Mouse (Mus musculus) CD4-positive, CD25-positive, alpha-beta regulatory T cell, adult 2 months (primary cell): ENCODE data around the gene Ica1.

Source experiments
- DNase-seq: peaks from one replicate; pipeline ENCODE4 v3.0.0-alpha.2; 2012; ENCODE audit warnings: low read depth, low spot score

Ica1 gene

DNA sequence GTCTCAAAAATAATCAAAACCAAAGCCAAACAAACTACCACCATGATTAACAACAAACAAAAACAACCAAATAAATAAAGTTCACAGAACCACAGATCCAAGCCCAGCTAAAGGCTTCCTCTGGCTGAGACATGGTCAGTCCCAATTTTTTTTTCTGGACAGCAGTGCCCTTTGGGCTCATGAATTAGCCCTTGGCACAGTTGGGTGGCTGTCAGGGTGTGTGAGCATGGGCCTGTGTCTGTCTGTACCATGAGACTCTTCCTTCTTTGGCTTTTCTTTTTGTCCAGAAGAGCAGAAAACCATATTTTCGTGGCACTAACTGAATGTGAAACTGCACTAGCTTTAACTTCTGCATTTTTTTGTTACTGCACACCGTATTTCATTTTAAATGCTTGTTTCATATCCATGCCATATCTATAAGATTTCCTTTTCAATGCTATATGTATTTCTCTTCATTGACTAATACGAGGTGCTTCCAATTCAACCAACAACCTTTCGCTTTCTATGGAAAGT, 34.0 kb downstream of the Ica1 start:
- DNase-seq: no peak

DNA sequence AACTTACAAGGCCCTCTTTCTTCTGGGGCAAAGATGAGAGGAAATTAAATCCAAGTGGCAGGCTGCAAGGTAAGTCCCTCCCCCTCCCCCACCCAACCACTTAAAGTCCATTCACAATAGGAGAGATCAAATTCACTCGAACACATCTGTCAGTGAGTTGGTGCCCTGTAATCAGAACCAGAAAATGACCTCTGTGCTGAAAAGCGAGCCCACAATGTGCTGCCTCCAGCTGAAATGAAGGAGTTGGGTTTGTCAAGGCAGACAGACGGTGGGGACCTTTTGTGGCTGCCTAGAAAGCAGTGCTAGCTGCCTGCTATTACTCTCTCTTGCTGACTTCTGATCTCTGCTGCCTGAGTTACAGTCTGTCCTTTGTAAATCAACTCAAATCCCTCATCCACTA, 35.8 kb downstream of the Ica1 start:
- no peak for DNase-seq

DNA sequence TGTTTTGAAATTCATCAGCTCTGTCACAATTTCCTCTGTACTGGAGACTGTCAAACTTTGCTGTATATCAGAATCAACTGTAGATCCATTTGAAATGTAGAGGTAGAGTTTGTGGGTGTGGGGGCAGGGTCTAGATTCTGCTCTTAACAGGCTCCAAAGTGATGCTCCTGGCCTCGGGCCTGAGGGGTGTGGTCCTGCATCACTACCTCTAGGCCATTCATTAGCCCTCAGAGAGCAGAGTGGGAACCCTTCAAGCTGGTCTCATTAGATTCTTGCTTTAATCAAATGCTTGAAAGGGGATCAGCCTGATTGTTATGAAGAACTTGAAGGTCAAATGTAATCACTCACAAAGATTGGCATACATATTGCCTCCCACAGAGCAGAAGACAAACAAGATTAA, 36.6 kb downstream of the Ica1 start:
- no peak for DNase-seq

DNA sequence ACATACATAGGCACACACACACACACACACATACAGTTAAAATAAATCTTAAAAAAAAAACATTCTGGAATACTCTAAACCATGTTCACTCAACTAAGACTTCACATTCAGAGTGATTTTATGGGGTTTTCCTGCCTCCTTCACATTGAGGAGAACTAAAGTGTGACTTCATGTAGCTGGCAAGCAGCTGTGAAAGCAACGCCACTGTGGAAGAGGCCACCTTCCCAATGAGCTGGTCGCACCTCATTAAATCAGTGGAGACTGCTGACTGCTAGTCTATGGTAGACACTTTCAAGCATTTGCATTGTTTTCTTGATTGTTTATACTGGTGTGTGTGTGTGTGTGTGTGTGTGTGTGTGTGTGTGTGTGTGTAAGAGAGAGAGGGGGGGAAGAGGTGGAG, 38.2 kb downstream of the Ica1 start:
- DNase-seq: no peak

DNA sequence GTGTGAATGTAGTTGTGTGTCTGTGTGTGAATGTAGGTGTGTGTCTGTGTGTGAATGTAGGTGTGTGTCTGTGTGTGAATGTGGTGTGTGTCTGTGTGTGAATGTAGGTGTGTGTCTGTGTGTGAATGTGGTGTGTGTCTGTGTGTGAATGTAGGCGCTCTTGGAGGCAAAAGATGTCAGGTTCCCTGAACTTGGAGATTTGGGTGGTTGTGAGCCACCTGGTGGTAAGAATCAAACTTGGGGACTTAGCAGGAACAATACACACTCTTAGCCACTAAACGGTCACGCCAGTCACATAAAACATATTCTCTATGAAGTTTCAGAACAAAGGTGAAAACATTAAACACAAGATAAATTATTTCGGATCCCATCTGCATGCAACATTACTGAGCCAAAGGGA, 39.9 kb downstream of the Ica1 start:
- peak; percentile 60 for DNase-seq

DNA sequence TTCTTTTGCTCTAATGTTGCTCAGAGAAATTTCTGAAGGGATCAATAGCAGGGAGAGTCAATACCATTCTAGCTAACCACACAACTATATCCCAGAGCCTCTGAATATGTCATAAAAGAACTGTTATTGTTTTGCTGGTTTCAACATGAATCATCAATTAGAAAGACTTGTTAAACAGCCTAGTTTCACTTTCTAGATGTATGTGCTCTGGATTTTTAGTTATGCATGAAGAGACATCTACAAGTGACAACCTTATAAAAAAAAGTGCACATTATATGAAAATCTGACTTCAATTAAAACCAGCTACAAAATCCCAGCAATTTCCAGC, 41.8 kb downstream of the Ica1 start:
- no peak for DNase-seq

DNA sequence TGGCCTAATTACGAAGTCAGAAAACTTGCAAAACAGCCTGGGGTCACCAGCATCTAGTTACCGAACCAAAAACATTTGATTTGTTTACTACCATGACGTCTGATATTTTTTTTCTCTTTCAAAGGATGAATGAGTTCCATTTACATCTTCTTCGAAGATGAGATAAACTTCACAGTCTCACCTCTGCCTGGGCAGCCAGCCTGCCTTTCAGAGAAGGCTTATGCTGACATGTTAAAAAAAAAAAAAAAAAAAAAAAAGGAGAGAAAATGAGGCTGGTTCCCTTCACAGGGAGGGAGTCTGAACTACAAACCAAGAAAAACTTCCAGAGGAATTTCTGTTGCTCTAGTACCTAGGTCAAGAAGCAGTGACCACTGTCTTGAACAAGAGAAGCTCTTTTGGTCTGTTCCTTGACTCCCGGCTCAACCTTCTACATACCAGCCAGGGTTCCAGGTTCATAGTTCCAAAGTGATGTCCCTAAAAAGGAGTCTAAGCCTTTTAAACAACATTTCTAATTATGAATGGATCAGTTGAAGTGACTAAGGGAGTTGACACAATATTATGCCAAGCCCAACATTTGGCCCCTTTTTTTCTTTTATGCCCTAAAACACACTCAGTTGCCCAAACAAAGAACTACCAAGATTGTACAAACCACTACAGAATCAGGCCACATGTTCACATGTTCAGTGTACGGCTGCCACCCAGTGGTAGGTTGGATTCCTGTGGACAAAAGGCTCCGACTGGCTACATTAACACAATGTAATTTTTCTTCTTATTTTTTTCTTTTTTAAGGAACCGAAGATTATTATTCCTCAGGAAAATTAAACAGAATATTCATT, 42.4 kb downstream of the Ica1 start:
- peak; percentile 90 for DNase-seq

DNA sequence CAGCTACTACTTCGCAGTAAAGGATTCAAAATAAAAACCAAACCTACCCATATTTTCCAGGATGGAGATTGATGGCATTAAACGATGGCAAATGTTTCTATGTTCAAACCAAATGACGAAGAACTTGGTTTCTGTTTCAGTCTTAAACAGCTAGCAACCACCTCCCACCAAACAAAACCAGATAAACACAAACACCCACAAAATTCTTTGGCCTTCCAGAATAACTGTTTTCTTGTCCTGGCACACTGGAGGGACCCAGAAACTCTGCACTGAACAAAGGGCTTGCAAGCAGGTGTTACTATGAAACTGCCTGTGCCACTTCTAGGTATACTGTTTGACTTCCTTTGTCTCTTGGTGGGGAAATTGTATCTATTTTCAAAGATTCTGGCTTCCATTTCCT, 43.2 kb downstream of the Ica1 start:
- peak; percentile 69 for DNase-seq

DNA sequence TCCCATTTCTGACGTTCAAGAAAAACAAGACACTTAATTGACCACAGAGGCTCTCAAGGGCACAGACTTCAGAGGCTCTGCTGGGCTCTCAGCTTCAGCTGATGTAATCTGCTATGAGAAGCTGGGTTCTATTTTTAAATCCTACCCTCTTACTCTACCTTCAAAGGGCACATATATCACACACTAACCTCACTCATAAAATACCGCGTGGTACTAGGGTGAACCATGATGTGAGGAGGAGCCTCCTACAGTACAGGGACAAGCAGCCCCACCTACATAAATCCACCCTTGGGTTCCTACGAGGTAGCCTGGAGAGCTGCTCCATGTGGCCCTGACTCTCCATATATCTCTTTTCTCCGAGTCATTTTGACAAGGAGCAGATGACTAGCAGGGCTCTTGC, 45.8 kb downstream of the Ica1 start:
- peak; percentile 53 for DNase-seq

DNA sequence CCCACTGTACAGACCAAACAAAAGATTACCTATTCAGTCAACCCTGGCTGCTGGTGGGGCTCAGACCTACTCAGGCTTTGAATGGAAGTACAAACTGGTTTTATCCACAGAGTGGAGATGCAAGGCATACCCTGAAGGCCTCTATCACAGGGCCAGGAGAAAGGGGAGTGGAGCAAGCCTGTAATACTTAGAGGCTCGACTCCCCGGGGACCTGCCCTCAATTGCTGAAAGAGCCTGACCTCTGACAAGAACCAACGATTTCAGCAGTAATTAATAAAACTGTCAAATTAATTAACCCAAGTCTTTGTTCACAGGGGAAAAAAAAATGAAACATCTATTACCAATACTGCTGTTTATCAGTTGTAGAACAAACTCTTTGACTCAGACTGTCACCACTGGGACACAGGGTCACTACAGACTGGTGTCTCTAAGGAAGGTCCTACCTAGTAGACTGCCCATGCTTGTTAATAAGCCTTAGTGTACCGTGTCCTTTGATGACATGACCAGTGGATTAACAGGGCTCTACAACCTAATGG, 46.6 kb downstream of the Ica1 start:
- no peak for DNase-seq

DNA sequence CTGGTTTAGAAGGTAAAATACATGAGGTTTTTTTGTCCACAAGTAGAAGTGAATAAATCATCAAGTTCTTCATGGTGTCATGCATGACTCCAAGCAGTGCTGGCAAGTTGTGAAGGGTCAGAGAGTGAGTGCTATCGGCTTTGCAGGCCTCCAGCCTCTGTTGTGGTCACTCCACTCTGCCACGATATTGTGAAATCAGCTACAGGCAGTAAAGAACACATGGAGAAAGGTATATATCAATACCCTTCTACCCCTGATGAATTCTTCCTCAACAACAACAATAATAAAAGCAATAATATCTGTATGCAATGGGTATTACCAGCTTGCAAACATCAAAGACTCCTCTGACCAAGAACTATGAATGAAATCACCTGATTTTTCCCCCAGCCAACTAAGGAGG, 47.9 kb downstream of the Ica1 start:
- DNase-seq: no peak

DNA sequence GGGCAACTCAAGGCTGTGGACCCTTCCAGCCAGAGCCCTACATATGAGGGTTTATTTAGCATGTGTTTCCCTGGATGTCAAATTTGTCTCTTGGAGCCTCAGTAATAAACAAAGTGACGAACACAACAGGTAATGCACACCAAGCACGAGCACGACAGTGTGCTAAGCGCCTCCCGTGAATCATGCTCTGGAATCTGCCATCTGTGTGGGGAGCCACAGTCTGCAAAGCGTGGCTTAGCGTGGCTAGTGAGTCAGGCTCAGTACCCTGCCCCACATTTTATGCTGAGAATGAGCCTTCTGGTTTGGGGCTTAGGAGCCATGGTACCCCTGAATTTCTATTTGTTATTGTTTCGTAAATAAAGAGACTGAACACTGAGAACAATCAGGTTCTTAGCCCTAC, 50.5 kb downstream of the Ica1 start:
- no peak for DNase-seq

DNA sequence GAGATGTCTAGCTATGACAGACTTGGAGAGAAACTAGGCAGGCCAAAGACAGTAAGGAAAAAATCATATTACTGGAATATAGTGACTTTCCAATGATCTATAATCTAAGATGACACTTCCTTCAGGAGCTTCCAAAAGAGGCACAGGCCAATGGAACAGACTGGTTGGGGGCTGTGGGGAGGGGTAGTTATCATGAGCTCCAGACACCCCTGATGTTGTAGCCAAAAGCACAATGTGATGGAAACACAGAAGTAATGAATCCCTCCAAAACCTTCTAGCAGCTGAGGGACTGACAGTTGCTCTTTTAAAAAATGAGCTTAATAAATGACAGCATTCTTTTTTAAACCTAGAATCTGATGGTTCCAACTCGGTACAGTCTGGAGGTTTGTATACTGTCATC, 52.7 kb downstream of the Ica1 start:
- DNase-seq: no peak

DNA sequence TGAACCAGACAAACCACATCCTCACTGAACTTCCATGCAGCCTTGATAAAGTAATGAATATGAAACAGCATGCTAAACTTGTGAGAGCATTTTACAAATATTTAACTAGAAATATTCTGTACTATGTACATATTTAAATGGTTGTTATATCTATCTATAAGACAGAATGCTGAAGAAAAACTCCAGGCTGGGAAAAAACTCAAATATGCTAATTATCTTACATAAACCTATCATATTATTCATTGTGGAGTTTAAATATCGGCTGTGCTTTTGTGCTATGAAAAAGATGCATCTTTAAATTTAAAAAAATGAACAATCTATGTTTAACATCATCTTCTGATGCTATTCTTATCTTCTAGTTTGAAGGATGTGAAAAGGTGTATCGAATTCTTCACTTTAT, 58.6 kb downstream of the Ica1 start:
- no peak for DNase-seq

DNA sequence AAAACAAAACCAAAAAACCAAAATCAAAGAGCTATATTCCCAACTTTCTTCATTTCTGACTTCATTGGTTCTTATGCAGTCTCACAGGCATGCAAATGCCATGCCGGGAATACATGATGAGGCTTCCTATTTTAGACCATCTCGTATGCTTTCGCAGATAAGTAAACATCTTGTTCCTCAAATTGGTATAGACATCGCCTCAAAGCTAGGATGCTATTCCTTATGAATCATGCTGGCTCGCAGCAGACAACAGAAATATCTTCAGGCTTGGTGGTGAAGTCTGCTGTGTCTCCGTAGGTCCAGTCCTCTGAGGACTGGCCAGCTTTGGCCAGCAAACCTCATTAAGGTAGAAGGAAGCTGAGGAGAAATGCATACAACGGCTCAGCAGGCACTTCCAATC, 60.3 kb downstream of the Ica1 start:
- no peak for DNase-seq

DNA sequence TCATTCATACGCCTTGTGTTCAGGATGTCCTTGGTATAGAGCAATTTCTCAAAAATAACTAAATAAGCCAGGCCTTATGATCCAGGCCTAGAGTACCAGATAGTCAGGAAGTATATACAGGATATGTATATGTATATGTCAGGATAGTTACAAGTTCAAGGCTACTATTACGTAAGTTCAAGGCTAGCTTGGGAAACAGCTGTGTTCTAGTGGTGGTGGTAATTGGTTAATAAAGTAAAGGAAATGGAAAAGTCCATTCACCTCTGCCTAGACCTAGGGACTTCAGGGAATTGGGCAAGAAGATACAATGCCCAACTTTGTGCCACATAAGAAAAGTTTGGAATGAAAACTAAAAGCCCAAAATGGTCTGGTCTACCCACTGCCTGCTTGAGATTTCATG, 61.7 kb downstream of the Ica1 start:
- DNase-seq: no peak

DNA sequence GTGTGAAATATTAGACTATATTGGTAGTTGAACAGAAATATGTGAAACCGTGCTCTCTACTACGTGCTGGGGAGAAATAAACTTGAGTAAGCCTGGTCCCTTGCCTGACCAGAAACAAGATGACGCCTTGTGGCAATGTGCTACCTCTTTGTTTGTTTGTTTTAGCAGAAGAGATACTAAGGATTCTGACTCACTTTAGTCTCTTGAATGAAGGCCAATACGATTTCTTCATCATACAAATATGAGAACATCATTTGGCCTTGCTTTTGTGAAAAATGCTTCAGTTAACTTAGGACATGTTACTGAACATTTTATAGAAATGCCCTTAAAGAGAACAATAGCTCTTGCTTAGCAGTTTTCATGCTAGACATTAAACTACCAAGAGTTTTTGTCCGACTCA, 67.0 kb downstream of the Ica1 start:
- DNase-seq: no peak

DNA sequence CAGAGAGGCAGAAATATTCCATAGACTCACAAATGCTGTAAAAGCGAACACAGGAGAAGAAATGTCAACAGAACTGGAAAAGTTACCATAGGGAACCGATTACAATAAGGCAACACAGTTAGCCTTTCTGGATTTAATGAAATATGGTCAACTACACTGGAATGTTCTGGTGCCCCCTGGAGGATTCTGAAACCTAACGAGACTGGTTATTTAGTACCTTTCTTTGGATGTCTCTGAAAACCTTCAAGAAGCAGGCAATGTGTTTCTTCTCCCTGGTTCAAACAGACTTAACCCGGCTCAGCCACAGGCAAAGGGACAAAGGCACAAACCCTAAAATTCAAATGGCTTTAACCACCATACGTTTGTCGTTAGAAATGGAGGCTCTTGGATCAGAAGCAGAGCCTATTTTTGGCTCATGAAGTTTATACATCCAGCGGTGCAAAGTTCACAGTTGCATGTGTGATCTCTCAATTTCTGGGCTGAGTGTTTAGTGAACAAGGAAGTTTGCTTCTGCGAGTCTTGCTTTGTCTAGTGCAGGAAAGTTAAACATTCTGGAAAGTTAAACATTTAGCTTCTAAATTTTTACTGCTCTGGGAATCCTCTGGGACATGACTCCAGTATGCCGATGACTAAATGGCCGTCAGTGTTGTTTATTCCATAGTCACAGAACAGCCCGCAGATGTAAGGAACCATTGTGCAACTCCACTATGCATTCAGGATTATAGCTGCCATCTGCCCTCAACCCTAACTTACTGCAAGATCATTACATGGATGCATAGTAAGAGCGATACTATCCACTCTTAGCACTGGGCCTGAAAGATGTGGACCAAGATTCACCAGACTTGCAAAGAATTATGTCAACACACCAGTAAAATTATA, 83.4 kb downstream of the Ica1 start:
- peak; percentile 74 for DNase-seq

DNA sequence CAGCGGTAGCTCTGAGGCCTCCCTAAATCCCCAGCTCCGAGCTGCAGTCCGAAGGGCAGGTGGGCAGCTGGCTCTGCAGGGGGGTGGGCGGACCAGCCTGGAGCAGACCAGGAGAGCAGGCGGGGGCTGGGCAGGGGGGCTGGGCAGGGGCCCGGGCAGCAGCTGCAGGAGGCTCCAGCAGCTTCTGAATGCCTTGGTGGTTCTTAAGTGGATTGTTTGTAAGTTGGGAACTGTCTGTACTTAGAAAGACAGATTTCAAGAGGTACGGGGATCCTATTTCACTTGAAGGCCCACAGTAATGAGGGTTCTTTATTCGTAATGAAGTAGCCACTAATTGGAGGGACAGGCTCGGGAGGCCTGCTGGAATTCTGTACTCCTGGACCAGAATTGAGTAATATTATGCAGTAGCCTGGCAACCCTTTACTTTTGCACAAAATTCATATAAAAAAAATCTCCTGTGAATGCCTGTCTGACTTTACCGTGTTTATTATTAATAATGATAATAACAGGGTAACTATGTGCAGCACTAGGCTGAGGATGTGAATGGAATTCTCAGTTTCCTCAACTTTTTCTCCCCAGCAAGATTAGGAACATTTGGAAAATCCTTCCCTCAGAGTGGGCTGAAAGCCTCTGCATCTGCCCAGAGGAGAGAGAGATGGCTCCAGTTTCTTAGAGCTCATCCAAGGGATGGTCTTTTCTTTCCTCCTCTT, 84.2 kb downstream of the Ica1 start:
- DNase-seq: no peak

DNA sequence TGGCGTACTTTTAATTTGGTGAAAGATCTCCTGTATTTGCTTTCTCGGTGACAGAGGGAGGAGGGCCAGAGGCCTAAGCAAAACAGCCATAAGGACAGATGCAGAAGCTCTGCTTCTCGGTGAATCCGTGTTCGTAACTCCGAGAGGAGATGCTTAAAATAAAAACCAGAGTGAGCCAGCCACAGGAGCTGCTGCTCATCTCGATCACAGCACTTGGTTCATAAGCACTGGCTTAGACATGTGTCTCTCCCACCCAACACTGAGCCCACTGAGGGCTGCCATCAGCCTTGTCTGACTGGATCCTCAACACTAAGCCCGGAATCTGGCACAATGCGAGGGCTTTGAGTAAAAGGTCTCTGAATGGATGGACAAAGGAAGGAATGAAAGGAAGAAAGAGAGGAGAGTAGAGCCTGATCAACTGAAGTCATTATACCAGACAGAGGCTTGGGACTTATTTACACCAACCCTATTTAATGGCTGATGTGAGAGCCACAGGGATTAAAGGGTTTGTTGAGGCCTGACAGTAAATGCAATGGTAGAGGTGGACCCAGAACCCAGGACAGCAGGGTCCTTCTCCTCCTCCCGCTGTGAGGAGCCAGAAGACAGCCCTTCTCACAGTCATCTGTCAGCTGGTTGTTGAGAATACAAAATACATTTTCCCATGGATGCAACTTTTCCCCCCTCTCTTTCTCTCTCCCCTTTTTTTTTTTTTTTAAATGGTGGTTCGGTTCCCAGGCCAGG, 85.0 kb downstream of the Ica1 start:
- DNase-seq: no peak
